Mouse (Mus musculus): Measurements from ENCODE around the gene Disp1. TPM values are rescaled to one million over a fixed set of nuclear protein-coding genes. Genes with fewer than 3 reads are reported as not detected.

The Disp1 gene
- polyA plus RNA-seq, 1 experiment from 2014 or later: 10.3 TPM

- H3K4me3 ChIP-seq: no peak overlapping the region
- DNase-seq (ENCODE audit: extremely low spot score, low spot score): no peak
- H3K9me3 ChIP-seq: peaks cover 8% of the 10 kb centered on the region
- H3K36me3 ChIP-seq (replicated peaks): peaks cover 52% of the 10 kb centered on the region
- peaks cover 5% of the 10 kb centered on the region; the same call in 1 of the 2 replicates for H3K27me3 ChIP-seq (ENCODE audit: poor library complexity, severe bottlenecking)
- H3K27ac ChIP-seq: no peak overlapping the region
- peaks cover 11% of the 10 kb centered on the region for H3K4me1 ChIP-seq
- WGBS: 93% methylated on average over 8 of the region's 8 CpGs
These were observed 137.0 kb downstream of the Disp1 start for GRCm38 (mm10) chr1:183084085-183085050.

GRCm38 (mm10) chr1:183082436-183082835 is 138.9 kb downstream of the Disp1 start:
- H3K27me3 ChIP-seq (ENCODE audit: poor library complexity, severe bottlenecking): peaks cover 5% of the 10 kb centered on the region; the same call in 1 of the 2 replicates
- peaks cover 33% of the 10 kb centered on the region for H3K36me3 ChIP-seq (replicated peaks)
- DNase-seq (ENCODE audit: extremely low spot score, low spot score): no peak
- H3K9me3 ChIP-seq: 0 out of 2 replicates have a peak, but pooled peaks cover 4% of the 10 kb centered on the region
- H3K4me1 ChIP-seq: peaks cover 17% of the 10 kb centered on the region
- no peak overlapping the region for H3K27ac ChIP-seq
- no peak overlapping the region for H3K4me3 ChIP-seq
- 80% methylated on average over 4 of the region's 4 CpGs for WGBS

DNA sequence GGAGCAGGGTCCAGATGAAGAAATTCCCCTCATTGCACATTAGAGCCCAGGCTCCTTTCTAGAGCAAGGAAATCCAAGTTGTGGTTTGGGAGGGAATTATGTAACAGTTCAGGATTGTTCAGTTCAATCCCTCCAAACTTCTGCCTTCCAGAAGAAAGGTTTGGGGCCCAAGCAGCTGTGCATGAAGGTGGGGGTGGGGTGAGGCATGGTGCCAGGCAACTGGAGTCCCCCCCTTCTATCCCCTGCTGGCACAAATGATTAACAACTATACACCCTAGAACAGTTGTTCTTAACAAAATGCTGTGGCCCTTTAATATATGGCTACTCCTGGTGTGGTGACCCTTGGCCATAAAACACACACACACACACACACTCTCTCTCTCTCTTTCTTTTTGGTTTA is 140.2 kb downstream of the Disp1 start:
- Histone ChIP-seq H3K27me3 (ENCODE audit: poor library complexity, severe bottlenecking) (peaks cover 5% of the 10 kb centered on the region; the same call in 1 of the 2 replicates), H3K27ac (no peak overlapping the region), H3K4me1 (peaks cover 17% of the 10 kb centered on the region), H3K9me3 (0 out of 2 replicates have a peak, but pooled peaks cover 4% of the 10 kb centered on the region), H3K36me3 (replicated peaks) (peaks cover 20% of the 10 kb centered on the region), H3K4me3 (no peak overlapping the region)
- no peak for DNase-seq (ENCODE audit: extremely low spot score, low spot score)

DNA sequence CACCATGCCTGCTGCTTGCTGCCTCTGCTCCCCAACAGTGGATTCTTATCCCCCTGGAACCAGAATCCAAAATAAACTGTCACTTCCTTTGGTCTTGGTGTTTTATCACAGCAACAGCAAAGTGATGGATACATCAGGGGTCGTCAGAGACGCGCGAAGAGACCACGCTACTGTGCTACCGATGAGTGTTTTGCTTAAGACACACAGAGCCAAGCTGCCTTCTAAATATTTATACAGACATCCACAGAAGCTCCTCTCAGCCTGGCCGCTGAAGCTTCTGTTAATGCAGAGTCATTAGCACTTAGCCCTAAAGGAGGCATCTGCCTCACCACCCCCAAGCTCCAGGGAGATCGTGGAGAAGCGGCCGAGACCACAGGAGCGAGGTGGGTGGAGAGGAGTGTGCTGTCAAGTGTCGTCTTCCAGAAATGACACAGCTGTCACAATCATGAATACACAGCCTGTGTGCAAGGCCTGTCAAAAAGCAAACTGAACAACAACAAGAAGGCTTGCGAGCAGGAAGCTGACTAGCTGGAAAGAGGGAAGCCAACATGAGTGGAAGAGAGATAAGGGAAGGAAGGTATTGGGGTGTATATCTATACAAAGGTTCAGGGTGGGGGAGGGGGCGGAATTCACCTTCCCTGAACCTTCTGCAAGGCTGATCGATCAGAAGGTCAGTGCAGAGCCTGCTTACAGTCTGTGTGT is 146.1 kb downstream of the Disp1 start:
- Histone ChIP-seq H3K9me3 (0 out of 2 replicates have a peak, but pooled peaks cover 4% of the 10 kb centered on the region), H3K4me1 (peaks cover 10% of the 10 kb centered on the region), H3K27me3 (ENCODE audit: poor library complexity, severe bottlenecking) (no peaks in the 10 kb centered on the region), H3K36me3 (replicated peaks) (peaks cover 3% of the 10 kb centered on the region; the same call in 1 of the 2 replicates), H3K27ac (no peak overlapping the region), H3K4me3 (no peak overlapping the region)
- WGBS: 86% methylated on average over 15 of the region's 15 CpGs
- DNase-seq (ENCODE audit: extremely low spot score, low spot score): no peak

GRCm38 (mm10) chr1:183072263-183073050 is 148.9 kb downstream of the Disp1 start:
- Histone ChIP-seq H3K36me3 (replicated peaks) (no peaks in the 10 kb centered on the region), H3K4me3 (no peak overlapping the region), H3K4me1 (0 out of 2 replicates have a peak, but pooled peaks cover 3% of the 10 kb centered on the region), H3K9me3 (no peaks in the 10 kb centered on the region), H3K27ac (no peak overlapping the region), H3K27me3 (ENCODE audit: poor library complexity, severe bottlenecking) (no peaks in the 10 kb centered on the region)
- 79% methylated on average over 12 of the region's 12 CpGs for WGBS
- DNase-seq (ENCODE audit: extremely low spot score, low spot score): no peak

GRCm38 (mm10) chr1:183069954-183070649 is 151.2 kb downstream of the Disp1 start:
- Histone ChIP-seq H3K27me3 (ENCODE audit: poor library complexity, severe bottlenecking) (no peaks in the 10 kb centered on the region), H3K36me3 (replicated peaks) (no peaks in the 10 kb centered on the region), H3K27ac (no peak overlapping the region), H3K4me3 (no peak overlapping the region), H3K9me3 (no peaks in the 10 kb centered on the region), H3K4me1 (0 out of 2 replicates have a peak, but pooled peaks cover 3% of the 10 kb centered on the region)
- 88% methylated on average over 8 of the region's 8 CpGs for WGBS
- DNase-seq (ENCODE audit: extremely low spot score, low spot score): no peak

GRCm38 (mm10) chr1:183067807-183068206 is 153.5 kb downstream of the Disp1 start:
- Histone ChIP-seq H3K4me1 (no peaks in the 10 kb centered on the region), H3K27me3 (ENCODE audit: poor library complexity, severe bottlenecking) (no peaks in the 10 kb centered on the region), H3K36me3 (replicated peaks) (no peaks in the 10 kb centered on the region), H3K4me3 (no peak overlapping the region), H3K9me3 (no peaks in the 10 kb centered on the region), H3K27ac (no peak overlapping the region)
- no peak for DNase-seq (ENCODE audit: extremely low spot score, low spot score)
- 89% methylated on average over 7 of the region's 7 CpGs for WGBS

DNA sequence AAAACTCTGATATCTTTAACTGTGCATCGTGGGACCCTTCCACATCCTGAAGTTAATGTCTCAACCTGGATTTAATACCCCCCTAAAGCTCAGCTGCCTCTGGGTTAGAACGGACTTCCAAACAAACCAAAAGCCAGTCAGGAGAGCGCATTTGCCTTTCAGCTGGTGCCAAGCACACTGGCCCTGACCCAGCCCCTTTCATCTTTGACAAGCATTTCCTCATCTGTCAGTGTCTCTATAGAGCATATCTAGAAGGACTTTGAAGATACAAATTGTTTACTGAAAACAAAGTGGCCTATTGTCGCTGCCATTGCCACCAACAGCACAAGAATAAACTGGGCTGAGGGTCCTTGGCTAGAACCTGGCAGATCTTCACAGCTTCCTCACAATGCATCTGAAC is 154.3 kb downstream of the Disp1 start:
- no peak for DNase-seq (ENCODE audit: extremely low spot score, low spot score)
- Histone ChIP-seq H3K36me3 (replicated peaks) (no peaks in the 10 kb centered on the region), H3K27ac (no peak overlapping the region), H3K4me3 (no peak overlapping the region), H3K27me3 (ENCODE audit: poor library complexity, severe bottlenecking) (no peaks in the 10 kb centered on the region), H3K4me1 (no peaks in the 10 kb centered on the region), H3K9me3 (no peaks in the 10 kb centered on the region)
- 91% methylated on average over 4 of the region's 4 CpGs for WGBS

DNA sequence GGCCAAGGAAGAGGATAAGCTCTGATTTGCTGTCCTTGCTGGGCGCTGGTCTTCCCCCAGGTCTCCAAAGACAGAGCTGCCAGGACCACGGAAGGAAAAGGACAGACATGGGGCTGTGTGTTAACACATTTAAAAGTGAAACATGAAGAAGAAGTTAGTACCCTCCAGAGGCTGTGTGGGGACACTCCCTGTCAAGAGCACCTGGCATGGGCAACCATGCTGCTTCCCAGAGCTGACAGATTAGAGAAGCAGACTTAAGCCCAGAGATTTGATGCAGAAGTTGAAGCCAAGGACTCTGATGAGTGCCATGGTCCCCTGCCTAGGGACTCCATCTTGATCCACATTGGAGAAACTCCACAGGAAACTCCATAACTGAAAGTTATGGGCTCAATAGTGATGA is 160.7 kb downstream of the Disp1 start:
- Histone ChIP-seq H3K4me1 (no peaks in the 10 kb centered on the region), H3K27me3 (ENCODE audit: poor library complexity, severe bottlenecking) (no peaks in the 10 kb centered on the region), H3K36me3 (replicated peaks) (no peaks in the 10 kb centered on the region), H3K4me3 (no peak overlapping the region), H3K27ac (no peak overlapping the region), H3K9me3 (no peaks in the 10 kb centered on the region)
- WGBS: 82% methylated on average over 2 of the region's 2 CpGs
- DNase-seq (ENCODE audit: extremely low spot score, low spot score): no peak

DNA sequence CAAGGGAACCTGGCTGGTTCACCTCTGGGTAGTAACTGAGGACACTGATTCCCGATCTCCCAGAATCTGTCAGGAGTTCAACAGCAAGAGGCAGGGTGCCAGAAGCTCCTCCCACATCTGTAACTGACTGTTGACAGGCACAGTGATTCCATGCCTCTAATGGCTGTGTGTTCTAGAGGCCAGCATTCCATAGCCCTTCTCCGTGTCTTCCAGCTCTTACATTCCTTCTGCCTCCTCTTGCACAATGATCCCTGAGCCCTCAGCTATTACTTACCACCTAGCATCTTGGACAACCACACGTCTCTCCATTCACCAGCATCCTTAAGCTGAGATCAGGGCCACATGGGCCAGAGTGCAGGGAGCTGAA is 165.1 kb downstream of the Disp1 start:
- H3K4me3 ChIP-seq: no peak overlapping the region
- no peak overlapping the region for H3K27ac ChIP-seq
- 0 out of 2 replicates have a peak, but pooled peaks cover 3% of the 10 kb centered on the region for H3K27me3 ChIP-seq (ENCODE audit: poor library complexity, severe bottlenecking)
- no peaks in the 10 kb centered on the region for H3K4me1 ChIP-seq
- no peak for DNase-seq (ENCODE audit: extremely low spot score, low spot score)
- 54% methylated on average over 3 of the region's 3 CpGs for WGBS
- no peaks in the 10 kb centered on the region for H3K9me3 ChIP-seq
- no peaks in the 10 kb centered on the region for H3K36me3 ChIP-seq (replicated peaks)

GRCm38 (mm10) chr1:183055608-183056288 is 165.6 kb downstream of the Disp1 start:
- Histone ChIP-seq H3K36me3 (replicated peaks) (no peaks in the 10 kb centered on the region), H3K9me3 (no peaks in the 10 kb centered on the region), H3K27me3 (ENCODE audit: poor library complexity, severe bottlenecking) (peaks cover 7% of the 10 kb centered on the region; the same call in 1 of the 2 replicates), H3K27ac (no peak overlapping the region), H3K4me3 (no peak overlapping the region), H3K4me1 (no peaks in the 10 kb centered on the region)
- WGBS: 85% methylated on average over 2 of the region's 2 CpGs
- DNase-seq (ENCODE audit: extremely low spot score, low spot score): no peak
